Mouse (Mus musculus): Measurements from ENCODE around the gene Gm38392.
"Not testable (repeated sequence)": the region's sequence is repeated elsewhere in the genome, so short reads cannot be mapped to it uniquely, and the experiment has no call there.

Gene Gm38392

GRCm38 (mm10) chr3:88287110-88287509, at the start of gene Gm38392:
TSS of gene Gm38392 (minus strand) at chr3:88287210.
- no peak for DNase-seq

DNA sequence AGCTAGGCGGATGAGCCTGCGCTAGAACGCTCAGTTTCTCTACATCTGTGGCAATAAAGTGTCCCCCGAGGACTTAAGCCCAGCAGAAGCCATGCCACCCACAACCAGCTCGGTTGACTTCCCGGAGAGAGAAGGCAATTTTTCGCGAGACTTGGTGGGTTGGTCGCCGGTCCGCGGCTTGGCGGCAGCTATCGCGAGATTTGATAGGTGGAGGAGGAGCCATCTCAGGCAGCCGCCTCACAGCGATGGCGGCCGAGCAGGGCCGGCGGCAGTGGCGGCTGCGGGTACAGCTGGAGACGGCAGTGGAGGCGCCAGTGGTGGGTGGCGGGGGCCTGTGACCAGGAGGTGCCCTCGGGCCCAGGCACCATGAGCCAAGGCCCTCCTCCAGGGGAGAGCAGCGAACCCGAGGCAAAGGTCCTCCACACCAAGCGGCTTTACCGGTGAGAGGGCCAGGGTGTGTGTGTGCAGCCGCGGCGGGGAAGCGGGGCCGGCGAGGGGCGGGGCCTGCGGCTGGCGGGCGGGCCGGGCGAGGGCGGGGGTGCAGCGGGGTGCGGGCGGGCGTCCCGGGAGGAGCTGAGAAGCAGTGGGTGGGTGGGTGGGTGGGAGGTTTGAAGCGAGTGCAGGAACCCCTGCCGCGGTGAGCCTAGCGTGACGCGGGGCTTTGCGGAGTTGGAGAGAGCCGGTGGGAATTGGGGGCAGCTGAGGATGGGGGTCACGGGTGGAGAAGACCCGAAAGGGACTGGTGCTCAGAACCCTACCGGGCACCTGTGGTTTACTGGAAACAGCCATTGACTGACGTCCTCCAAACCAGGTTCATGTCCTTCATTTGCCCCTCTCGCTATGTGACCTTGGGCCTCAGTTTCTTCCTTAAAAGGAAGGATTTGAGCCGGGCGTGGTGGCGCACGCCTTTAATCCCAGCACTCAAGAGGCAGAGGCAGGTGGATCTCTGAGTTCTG, 49.3 kb upstream of the Gm38392 start, which contains the start of the genes Tmem79 and Smg5:
Tmem79 (minus strand) TSS at position 91 of the 956 bp plus-strand sequence.
Smg5 (plus strand) TSS at position 203 of the 956 bp plus-strand sequence.
- peak; percentile 96 to 97 for DNase-seq

DNA sequence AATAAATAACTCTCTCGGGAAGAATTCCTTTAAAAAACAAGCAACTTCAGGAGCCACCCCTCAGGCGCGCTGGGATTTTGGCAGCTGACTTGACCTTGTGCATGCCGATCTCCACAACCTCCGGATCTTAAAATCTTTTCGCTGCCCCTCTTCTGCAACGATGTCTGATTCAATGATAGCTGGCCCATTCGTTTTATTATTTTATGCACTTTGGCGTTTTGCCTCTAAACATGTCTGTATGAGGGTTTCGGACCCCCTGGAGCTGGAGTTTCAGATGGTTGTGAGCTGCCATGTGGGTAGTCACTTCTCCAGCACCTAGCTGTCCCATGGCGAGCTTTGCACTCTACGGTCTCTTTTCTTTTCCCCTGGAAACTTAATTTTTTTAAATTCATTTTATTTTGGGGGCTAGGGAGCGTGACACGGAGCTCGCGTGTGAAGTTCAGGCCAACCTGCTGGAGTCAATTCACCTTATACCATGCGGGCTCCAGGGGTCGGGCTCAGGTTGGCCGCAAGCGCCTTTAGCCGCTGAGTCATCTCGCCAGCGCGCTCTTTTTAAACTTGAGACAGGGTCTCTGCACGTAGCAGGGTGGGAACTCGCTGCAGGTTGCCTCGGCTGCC, 48.5 kb upstream of the Gm38392 start:
- peak in 1 of 2 experiments; percentile 21 for DNase-seq

- no peak for DNase-seq
Measured at GRCm38 (mm10) chr3:88334902-88335435, 48.0 kb upstream of the Gm38392 start.

- DNase-seq: no peak
Measured at GRCm38 (mm10) chr3:88334029-88334658, 47.1 kb upstream of the Gm38392 start.

- peak; percentile 41 to 59 for DNase-seq
Measured at GRCm38 (mm10) chr3:88331282-88331681, 44.3 kb upstream of the Gm38392 start.

DNA sequence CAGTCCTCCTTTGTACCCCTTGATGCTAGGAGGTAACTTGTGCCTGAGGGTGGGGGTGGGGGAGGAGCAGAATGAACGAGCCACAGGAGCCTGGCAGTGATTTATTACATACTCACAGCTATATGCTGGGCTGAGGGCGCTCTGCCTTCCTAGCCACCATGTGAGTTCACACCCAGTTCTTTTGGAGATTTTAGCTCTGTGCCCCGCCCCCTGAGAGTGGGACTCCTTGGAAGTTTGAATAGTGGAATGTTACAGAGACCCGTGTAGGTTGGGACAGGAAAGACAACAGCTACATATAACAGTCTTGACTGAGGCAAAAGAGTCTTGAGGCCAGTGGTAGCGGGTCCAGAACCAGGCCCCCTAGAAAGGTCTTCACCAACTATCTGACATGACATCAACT, 41.9 kb upstream of the Gm38392 start:
- no peak for DNase-seq

- DNase-seq: peak; percentile 76 to 80
Measured at GRCm38 (mm10) chr3:88324951-88325405, 38.0 kb upstream of the Gm38392 start, which contains the start of gene Glmp. TSS of gene Glmp (plus strand) at chr3:88325023.

DNA sequence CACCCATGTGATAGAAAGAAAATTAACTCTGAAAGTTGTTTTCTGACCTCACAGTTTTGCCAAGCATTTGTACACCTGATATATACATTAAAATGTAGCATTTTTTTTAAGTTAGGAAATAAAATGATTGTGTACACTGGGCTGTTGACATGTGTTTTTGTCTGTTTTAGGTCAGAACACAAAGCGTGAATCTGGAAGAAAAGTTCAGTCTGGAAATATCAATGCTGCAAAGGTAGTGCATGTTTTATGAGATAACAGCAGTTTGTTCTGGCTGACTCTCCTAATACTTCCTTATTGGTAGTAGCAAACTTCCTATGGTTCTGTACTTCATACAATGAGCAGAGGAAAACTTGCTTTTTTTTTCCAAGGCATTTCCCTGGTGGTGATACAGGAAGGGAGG, 12.2 kb upstream of the Gm38392 start:
- DNase-seq: no peak

DNA sequence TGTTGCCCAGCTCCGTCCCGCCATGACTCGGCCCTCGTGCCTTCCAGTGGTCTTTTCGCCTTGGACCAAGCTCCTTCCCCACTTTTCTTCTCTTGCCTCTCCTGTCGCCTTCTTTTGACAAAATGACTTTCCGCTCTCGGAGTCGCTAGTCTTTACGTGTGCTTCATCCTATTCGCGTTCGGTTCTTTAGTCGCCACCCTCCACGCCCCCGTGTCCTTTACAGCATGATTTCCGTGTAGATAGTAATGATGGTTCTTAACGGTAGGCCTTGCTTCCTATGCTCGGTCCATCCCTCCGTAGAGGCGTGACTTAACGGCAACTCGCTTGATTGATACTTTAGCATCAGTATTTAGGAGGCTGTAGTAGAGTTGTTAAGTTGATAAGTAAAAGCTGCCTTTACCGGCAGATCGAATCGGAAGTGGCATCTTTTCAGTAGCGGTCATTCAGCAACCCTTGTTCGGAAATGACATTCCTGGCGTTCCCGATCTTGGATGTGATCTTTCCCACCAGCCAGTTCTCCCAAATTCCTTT, 10.4 kb upstream of the Gm38392 start:
- no peak for DNase-seq

DNA sequence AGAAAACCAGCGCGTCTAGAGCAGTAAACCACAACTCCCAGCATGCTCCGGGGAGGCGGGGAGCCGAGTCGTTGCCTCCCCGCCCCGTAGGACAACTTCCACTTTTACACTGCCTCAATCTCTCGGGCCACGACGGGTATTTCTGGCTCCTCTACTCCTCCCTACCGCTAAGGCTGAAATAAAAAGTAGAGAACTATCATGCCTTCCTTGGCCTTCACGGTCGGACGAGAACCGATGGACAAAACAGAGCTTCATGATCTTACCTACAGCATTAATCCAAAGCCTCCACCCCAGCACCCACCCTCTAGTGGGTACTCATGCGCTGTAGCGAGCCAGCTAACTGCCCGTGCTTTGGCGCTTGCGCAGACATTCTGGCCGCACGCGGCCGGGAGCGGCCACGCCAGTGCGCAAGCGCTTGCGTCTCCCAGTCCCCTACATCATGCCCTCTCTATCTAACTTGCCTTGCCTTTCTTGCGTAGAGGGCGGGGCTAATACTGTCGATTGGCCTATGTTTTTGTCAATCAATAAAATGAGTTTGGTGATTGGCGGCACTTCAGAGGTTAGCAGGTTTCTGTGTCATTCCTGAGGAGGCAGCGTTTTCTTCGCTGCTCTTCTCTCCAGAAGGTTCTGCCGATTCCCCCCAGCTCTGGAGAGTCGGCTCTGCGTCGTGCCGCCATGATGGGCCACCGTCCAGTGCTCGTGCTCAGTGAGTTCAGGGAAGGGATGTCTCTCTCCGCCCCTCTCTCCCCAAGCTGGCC, 9.7 kb upstream of the Gm38392 start, which contains the start of the genes Tsacc and Cct3:
Tsacc (minus strand) TSS at position 439 of the 758 bp plus-strand sequence.
Cct3 (plus strand) TSS at position 556 of the 758 bp plus-strand sequence.
- DNase-seq: peak; percentile 96 to 98

- DNase-seq: peak in 1 of 2 experiments; percentile 40
Measured at GRCm38 (mm10) chr3:88296110-88296560, 9.1 kb upstream of the Gm38392 start.

DNA sequence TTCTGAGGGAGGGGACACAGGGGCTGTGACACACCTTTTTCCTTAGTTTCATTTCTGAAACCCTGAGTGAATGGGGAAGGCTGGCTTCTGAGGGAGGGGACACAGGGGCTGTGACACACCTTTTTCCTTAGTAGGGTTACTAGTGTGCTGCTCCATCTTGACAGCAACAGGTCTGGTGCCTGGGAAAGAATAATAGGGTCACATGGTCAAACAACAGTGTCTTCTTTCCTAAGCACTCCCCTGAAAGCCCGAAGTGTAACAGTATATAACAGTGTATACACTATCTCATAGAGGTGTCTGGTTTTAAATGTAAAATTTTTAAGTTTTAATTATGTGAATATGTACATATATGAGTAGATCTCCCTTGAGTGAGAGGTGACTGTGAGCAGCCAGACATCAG, 8.3 kb upstream of the Gm38392 start:
- not testable (repeated sequence) for DNase-seq

- peak; percentile 30 to 44 for DNase-seq
Measured at GRCm38 (mm10) chr3:88291970-88292369, 5.0 kb upstream of the Gm38392 start.

GRCm38 (mm10) chr3:88288133-88288713, 1.2 kb upstream of the Gm38392 start:
- not testable (repeated sequence) for DNase-seq

GRCm38 (mm10) chr3:88285565-88285895, 1.5 kb downstream of the Gm38392 start:
- DNase-seq: not testable (repeated sequence)

- not testable (repeated sequence) for DNase-seq
Measured at GRCm38 (mm10) chr3:88284815-88285564, 2.0 kb downstream of the Gm38392 start.

DNA sequence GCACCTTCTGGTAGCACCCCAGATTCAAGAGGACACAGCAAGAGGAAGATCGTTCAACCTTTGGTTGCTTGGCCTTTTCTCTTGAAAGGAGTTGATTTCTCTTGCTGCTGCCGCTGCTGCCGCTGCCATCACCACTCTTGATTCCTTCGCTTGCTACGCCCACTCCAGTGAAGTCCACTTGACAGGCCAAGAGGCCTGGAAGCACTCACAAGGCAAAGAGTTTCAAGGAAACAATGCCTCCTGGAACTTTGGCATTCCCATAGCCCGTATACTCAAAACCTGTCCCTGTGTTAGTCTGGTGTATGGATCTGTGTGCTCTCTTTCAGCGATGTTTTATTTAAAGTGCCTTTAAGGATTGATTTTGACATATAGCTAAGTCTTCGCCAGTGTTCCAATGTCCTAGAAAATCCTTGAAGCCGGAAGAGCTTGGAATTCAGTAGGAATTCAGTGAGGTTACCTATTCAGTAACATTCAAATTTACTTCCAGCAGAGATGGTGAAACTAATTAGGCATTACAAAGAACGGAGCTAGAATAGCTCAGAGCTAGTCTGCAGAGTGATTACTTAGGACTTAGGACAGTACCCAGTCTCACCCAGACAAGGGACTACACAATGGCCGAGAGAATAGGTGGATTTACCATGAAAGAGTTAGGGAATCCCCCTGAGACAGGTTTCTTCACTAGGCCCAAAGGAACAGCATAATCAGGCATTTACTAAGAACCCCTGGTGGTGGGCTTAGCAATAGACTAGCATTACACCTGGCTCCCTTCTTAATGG, 5.7 kb downstream of the Gm38392 start:
- not testable (repeated sequence) for DNase-seq

- no peak for DNase-seq
Measured at GRCm38 (mm10) chr3:88280035-88280434, 7.0 kb downstream of the Gm38392 start.
